Mouse (Mus musculus): ENCODE measurements around the gene Cblc. TPM values are rescaled to one million over a fixed set of nuclear protein-coding genes. Genes with fewer than 3 reads are reported as not detected.

The Cblc gene
- polyA plus RNA-seq, 1 experiment from 2014 or later, result 0.27 TPM

DNA sequence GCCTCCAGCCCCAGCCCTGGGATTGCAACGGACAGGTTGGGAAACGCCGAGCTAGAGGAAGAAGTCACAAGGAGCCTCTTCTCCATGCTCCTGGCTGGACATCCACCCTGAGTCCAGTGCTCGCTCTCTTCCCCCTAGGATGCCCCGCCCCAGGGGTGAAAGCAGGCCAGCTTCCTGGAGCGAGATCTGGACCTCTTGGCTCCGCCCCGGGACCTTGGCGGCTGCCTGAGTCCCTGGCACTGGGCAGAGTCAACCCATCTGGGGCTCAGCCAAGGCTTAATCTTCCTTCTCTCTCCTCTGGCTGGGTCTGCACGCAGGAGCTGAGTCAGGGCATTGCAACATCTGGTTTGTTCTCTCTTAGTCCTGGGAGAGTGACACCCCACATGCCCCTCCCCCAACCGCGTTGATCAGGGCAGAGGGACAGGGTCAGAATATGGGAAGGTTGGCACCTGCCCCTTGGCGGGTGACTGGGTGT lies 34.1 kb upstream of the Cblc start:
- Histone ChIP-seq H3K4me3 (no peak overlapping the region), H3K9me3 (replicated peaks) (0 out of 2 replicates have a peak, but pooled peaks cover 6% of the 10 kb centered on the region), H3K4me1 (replicated peaks) (peaks cover 12% of the 10 kb centered on the region), H3K9ac (0 out of 2 replicates have a peak overlapping the region, but pooled peaks have one; percentile 1), H3K27me3 (replicated peaks) (0 out of 2 replicates have a peak, but pooled peaks cover 9% of the 10 kb centered on the region), H3K36me3 (no peaks in the 10 kb centered on the region), H3K4me2 (peak overlapping the region; percentile 10), H3K27ac (ENCODE audit: poor library complexity, severe bottlenecking) (no peak overlapping the region)
- ATAC-seq (ENCODE audit: insufficient number of reproducible peaks, low FRiP score), result peak; percentile 79
- 27% methylated on average over 13 of the region's 13 CpGs for WGBS

DNA sequence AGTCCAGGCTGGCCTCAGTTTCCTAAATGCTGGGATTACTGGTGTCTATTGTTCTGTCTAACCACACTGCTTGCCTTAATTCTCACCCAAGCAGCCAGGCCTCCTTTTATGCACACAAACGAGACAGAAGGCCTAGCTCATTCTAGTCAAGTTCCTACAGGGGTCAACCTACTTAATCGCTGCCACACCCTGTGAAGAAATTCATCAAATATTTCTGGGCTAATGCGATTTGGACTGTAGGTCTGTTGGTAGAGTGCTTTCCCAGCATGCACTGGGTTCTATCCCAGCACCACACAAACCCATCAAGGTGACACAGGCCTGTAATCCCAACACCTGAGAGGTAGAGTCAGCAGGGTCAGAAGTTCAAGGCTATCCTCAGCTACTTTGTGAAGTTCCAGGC lies 33.1 kb upstream of the Cblc start:
- H3K36me3 ChIP-seq, result no peaks in the 10 kb centered on the region
- no peak overlapping the region for H3K9ac ChIP-seq
- no peak for ATAC-seq (ENCODE audit: insufficient number of reproducible peaks, low FRiP score)
- WGBS, result 79% methylated on average over 3 of the region's 3 CpGs
- H3K4me3 ChIP-seq, result no peak overlapping the region
- H3K4me2 ChIP-seq, result no peak overlapping the region
- 0 out of 2 replicates have a peak, but pooled peaks cover 6% of the 10 kb centered on the region for H3K9me3 ChIP-seq (replicated peaks)
- no peak overlapping the region for H3K27ac ChIP-seq (ENCODE audit: poor library complexity, severe bottlenecking)
- H3K4me1 ChIP-seq (replicated peaks), result peaks cover 13% of the 10 kb centered on the region
- H3K27me3 ChIP-seq (replicated peaks), result 0 out of 2 replicates have a peak, but pooled peaks cover 9% of the 10 kb centered on the region

DNA sequence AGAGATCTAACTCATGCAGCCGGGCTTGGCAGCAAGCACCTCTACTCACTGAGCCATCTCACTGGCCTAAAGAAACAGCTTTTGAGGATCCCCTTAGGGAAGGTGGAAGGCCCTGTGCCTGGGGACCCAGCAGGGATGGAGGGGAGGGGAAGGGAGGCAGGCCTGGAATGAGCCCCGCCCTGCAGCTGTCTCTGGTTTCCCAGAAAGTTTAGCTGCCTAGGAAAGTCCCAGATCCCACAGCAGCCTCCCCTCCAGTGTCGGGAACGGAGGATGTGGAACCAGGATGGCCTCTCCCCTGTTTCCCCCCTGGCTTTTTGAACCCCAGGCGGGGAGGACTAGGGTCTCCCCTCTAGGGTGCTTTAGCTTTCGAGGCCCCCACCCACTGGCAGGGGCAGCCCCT lies 30.1 kb upstream of the Cblc start:
- peaks cover 27% of the 10 kb centered on the region for H3K4me1 ChIP-seq (replicated peaks)
- 38% methylated on average over 6 of the region's 6 CpGs for WGBS
- peak overlapping the region; percentile 14; the same call in 1 of the 2 replicates for H3K9ac ChIP-seq
- H3K27me3 ChIP-seq (replicated peaks), result peaks cover 12% of the 10 kb centered on the region
- H3K36me3 ChIP-seq, result no peaks in the 10 kb centered on the region
- no peak for ATAC-seq (ENCODE audit: insufficient number of reproducible peaks, low FRiP score)
- H3K4me3 ChIP-seq, result no peak overlapping the region
- no peak overlapping the region for H3K4me2 ChIP-seq
- H3K9me3 ChIP-seq (replicated peaks), result 0 out of 2 replicates have a peak, but pooled peaks cover 6% of the 10 kb centered on the region
- H3K27ac ChIP-seq (ENCODE audit: poor library complexity, severe bottlenecking), result no peak overlapping the region

DNA sequence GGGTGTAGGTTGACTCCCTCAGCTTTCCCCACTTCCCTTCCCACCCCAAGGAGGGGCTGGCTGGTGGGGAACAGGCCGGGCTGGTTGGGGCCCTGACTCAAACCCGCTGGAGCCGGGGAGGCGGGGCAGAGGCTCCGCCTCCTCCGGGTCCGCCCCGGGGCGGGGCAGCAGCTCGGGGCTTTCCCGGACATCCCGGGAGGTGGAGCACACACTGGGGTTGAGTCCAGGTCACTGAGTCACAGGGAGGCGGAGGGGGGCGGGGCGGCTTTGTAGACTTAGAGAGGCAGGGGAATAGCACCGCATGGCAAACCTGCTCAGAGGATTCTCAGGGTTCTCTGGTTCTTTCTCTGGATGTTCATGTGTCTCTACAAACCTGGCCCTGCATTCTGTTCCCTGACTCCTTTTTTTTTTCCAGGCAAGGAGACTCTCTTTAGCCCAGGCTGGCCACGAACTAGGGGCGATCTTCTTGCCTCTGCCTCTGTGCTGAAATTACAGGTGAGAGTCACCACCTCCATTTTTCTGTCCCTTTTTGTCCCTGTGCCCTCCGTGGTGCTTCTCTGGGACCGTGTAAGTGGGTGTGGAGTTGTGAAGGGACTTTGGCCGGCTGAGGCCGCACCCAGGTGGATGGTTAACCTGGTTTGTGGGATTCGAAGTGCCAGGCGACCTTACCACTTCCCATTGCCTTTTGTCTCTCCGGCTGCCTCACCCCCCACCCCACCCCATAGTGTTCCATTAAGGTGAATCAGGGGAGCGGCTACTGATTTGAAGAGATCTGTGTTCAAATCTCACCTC lies 27.8 kb upstream of the Cblc start:
- Histone ChIP-seq H3K36me3 (no peaks in the 10 kb centered on the region), H3K4me2 (peak overlapping the region; percentile 40), H3K4me1 (replicated peaks) (peaks cover 18% of the 10 kb centered on the region), H3K4me3 (no peak overlapping the region), H3K9me3 (replicated peaks) (peaks cover 6% of the 10 kb centered on the region), H3K27me3 (replicated peaks) (peaks cover 28% of the 10 kb centered on the region), H3K9ac (peak overlapping the region; percentile 8; the same call in 1 of the 2 replicates), H3K27ac (ENCODE audit: poor library complexity, severe bottlenecking) (peak overlapping the region; percentile 63; the same call in 1 of the 2 replicates)
- peak; percentile 85 for ATAC-seq (ENCODE audit: insufficient number of reproducible peaks, low FRiP score)
- WGBS, result 23% methylated on average over 26 of the region's 26 CpGs

DNA sequence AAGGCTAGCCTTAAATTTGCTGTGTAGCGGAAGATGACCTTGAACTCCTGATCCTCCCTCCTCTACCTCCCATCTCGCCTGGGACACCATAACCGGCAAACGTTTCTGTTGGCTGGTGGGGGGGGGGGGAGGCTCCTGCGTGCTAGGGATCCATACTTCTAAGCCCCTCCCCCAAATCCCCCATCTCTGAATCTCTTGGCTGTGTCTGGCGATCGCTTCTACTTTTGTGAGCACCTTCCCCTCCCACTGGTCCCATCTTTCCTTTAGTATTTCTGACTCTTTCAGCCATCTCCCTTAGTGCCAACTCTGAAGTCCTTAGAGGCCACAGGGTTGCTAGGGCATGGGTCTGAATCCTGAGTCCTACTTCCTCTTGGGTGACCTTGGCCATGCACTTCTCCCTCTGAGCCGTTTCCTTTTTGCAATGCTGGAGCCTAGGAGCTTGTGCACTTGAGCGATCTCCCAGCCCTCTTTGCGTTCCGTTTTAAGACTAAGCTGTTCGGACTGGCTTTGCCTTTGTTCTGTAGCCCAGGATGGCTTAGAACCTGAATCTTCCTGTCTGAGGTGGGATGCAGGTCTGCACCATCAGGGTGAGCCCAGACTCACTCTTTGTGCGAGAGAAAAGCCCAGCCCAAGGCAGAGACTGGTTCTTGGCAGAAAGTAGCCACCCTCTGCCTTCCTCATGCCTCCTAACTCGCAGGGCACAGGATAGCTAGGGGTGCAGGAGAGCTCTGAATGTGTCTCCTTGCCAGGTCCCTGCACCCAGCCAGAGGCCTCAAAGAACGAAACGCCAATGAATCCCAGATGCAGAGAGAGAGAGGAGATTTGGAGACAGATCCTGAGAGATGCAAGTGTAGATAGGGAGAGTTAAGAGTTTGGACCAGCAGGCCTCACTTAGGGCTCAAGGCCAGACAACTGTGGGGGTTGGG lies 26.9 kb upstream of the Cblc start:
- Histone ChIP-seq H3K4me2 (peak overlapping the region; percentile 40), H3K9me3 (replicated peaks) (peaks cover 5% of the 10 kb centered on the region), H3K4me3 (no peak overlapping the region), H3K9ac (peak overlapping the region; percentile 6; the same call in 1 of the 2 replicates), H3K27ac (ENCODE audit: poor library complexity, severe bottlenecking) (peak overlapping the region; percentile 63), H3K27me3 (replicated peaks) (peaks cover 36% of the 10 kb centered on the region), H3K36me3 (no peaks in the 10 kb centered on the region), H3K4me1 (replicated peaks) (peaks cover 18% of the 10 kb centered on the region)
- peak; percentile 4; the same call in 1 of the 2 replicates for ATAC-seq (ENCODE audit: insufficient number of reproducible peaks, low FRiP score)
- 26% methylated on average over 16 of the region's 16 CpGs for WGBS

DNA sequence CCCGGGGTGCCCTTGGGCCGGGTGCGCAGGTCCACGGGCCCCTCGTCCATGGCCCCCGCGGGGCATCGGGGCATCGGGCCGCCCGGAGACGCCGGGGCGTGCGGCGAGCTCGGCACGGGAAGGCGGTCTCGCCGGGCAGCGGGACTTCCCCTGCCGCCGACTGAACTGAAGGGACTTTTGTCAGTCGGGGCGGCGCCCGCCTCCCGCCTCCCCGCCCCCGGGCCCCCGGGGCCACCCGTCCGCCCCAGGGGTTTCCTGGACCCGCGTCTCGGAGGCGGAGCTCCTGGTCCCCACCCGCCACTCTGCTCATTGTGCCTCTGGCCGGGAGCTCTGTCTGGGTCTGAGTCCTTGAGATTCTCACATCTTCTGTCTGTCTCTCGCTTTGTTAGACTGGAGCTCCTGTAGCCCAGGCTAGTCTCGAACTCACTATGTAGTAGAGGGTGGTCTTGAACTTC lies 26.0 kb upstream of the Cblc start, which contains the start of gene Bcl3:
Gene Bcl3 (minus strand): TSS at position 167 of the 455 bp plus-strand sequence.
- 3% methylated on average over 42 of the region's 42 CpGs for WGBS
- Histone ChIP-seq H3K27ac (ENCODE audit: poor library complexity, severe bottlenecking) (peak within 1 kb of the TSS; percentile 63), H3K4me3 (peak within 1 kb of the TSS; percentile 48), H3K36me3 (no peaks in the 10 kb centered on the region), H3K4me1 (replicated peaks) (peaks cover 21% of the 10 kb centered on the region), H3K27me3 (replicated peaks) (peaks cover 37% of the 10 kb centered on the region), H3K9ac (peak within 1 kb of the TSS; percentile 71), H3K4me2 (peak within 1 kb of the TSS; percentile 75), H3K9me3 (replicated peaks) (peaks cover 5% of the 10 kb centered on the region)
- no peak for ATAC-seq (ENCODE audit: insufficient number of reproducible peaks, low FRiP score)

DNA sequence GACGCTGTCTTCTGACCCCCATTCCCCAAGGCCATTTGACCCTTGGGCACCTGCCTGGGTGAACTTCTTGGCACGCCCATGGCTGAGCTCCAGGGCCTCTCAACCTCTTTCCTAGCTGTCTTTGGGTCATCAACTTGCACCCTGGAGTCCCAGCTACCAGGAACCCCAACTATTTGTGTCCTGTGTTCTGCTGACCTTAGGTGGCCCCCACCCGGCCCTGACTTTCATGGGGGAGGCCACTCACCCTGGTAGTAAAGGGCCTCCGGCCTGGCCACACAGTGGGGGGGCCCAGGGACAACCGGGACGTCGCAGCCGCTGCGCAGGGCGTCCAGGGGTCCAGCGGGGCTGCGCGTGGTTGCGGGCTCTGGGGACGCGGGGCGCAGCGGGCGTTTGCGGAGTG lies 25.6 kb upstream of the Cblc start:
- no peak overlapping the region for H3K27ac ChIP-seq (ENCODE audit: poor library complexity, severe bottlenecking)
- H3K9me3 ChIP-seq (replicated peaks), result peaks cover 5% of the 10 kb centered on the region
- H3K4me1 ChIP-seq (replicated peaks), result peaks cover 25% of the 10 kb centered on the region
- no peaks in the 10 kb centered on the region for H3K36me3 ChIP-seq
- WGBS, result 7% methylated on average over 20 of the region's 20 CpGs
- H3K27me3 ChIP-seq (replicated peaks), result peaks cover 37% of the 10 kb centered on the region
- H3K4me2 ChIP-seq, result peak overlapping the region; percentile 75
- H3K9ac ChIP-seq, result peak overlapping the region; percentile 71
- H3K4me3 ChIP-seq, result peak overlapping the region; percentile 48
- ATAC-seq (ENCODE audit: insufficient number of reproducible peaks, low FRiP score), result peak; percentile 19; the same call in 1 of the 2 replicates

DNA sequence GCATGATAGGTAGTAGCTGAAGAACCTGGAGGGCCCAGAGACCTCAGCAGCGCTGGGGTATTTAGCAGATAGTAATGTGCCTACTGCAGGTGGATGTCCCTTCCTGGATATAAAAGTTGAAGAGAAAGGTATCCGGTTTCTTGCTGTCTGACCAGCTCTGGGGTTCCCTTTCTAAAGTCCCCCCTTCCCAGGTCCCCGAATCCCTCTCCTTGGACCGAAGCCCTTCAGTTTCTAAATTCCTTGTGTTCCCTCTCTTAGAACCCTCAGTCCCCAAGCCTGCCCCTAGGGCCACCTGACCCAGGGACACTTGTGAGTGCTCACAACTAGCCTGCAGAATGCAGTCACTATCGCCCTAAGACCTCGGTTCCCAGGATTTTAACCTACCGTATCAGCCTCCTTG lies 25.0 kb upstream of the Cblc start:
- no peak overlapping the region for H3K27ac ChIP-seq (ENCODE audit: poor library complexity, severe bottlenecking)
- H3K4me3 ChIP-seq, result no peak overlapping the region
- H3K4me2 ChIP-seq, result no peak overlapping the region
- WGBS, result 63% methylated on average over 7 of the region's 7 CpGs
- no peak overlapping the region for H3K9ac ChIP-seq
- H3K27me3 ChIP-seq (replicated peaks), result peaks cover 36% of the 10 kb centered on the region
- no peak for ATAC-seq (ENCODE audit: insufficient number of reproducible peaks, low FRiP score)
- H3K36me3 ChIP-seq, result no peaks in the 10 kb centered on the region
- peaks cover 5% of the 10 kb centered on the region for H3K9me3 ChIP-seq (replicated peaks)
- H3K4me1 ChIP-seq (replicated peaks), result peaks cover 31% of the 10 kb centered on the region

DNA sequence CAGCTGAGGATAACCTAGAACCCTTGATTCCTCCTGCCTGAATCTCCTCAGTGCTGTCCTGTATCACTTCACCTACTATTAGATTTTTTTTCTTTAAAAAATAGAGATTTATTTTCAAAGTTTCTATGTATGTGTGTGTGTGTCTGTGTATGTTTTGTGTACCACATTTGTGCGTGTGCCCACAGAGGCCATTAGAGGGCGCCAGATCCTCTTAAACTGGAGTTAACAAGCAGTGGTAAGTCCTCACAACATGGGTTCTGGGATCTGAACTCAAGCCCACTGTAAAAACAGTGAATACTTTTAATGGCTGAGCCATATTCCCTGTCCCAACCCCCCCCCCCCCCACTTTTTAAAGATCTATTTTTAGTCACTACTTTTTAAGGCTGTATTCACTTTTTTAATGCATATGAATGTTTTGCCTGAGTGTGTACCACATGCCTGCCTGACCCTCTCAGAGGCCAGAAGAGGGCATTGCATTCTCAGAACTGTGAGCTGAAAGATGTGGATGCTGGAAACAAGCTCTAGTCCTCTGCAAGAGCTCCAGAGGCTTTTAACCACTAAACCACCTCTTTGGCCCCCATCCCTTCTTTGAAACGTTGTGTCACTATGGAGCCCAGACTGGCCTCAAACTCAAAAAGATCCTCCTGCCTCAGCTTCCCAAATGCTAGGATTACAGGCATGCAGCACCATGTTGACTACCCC lies 23.9 kb upstream of the Cblc start:
- Histone ChIP-seq H3K4me3 (no peak overlapping the region), H3K9ac (no peak overlapping the region), H3K27ac (ENCODE audit: poor library complexity, severe bottlenecking) (no peak overlapping the region), H3K36me3 (no peaks in the 10 kb centered on the region), H3K9me3 (replicated peaks) (peaks cover 5% of the 10 kb centered on the region), H3K4me1 (replicated peaks) (peaks cover 40% of the 10 kb centered on the region), H3K4me2 (no peak overlapping the region), H3K27me3 (replicated peaks) (peaks cover 36% of the 10 kb centered on the region)
- no peak for ATAC-seq (ENCODE audit: insufficient number of reproducible peaks, low FRiP score)
- 66% methylated on average over 3 of the region's 3 CpGs for WGBS

DNA sequence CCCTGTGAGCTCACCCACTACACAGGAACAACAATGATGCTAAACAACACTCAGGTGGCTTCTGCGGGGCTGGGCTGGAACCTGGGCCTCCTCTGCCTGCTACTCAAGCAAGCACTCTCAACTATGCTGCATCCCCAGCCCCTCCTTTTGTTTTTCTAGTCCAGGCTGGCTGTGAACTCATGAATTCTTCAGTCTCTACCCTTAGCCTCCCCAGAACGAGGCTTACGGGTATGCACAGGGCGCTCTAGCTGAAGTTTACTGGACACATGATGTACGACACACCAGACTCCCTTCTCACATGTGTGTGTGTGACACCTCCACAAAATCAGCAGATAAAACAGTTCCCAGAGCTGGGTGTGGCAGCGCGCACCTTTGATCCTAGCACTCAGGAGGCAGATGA lies 22.3 kb upstream of the Cblc start:
- Histone ChIP-seq H3K4me1 (replicated peaks) (peaks cover 31% of the 10 kb centered on the region), H3K4me3 (no peak overlapping the region), H3K36me3 (no peaks in the 10 kb centered on the region), H3K9ac (no peak overlapping the region), H3K27me3 (replicated peaks) (peaks cover 36% of the 10 kb centered on the region), H3K4me2 (no peak overlapping the region), H3K27ac (ENCODE audit: poor library complexity, severe bottlenecking) (no peak overlapping the region), H3K9me3 (replicated peaks) (peaks cover 5% of the 10 kb centered on the region)
- 78% methylated on average over 7 of the region's 7 CpGs for WGBS
- no peak for ATAC-seq (ENCODE audit: insufficient number of reproducible peaks, low FRiP score)
